Mouse (Mus musculus) left cerebral cortex, adult 11 months (tissue): Measurements from ENCODE around the gene Taco1.
"Not testable (repeated sequence)": the region's sequence is repeated elsewhere in the genome, so short reads cannot be mapped to it uniquely, and the experiment has no call there.

Experiments used
- DNase-seq: peaks from one replicate; pipeline ENCODE4 v3.0.0; 2022; ENCODE audit warnings: low spot score

The Taco1 gene

GRCm38 (mm10) chr11:106065923-106066571, at the start of gene Taco1:
TSS of gene Taco1 (plus strand) at chr11:106066061.
- peak; percentile 87 for DNase-seq

- no peak for DNase-seq
Measured at GRCm38 (mm10) chr11:106016440-106016839, 49.4 kb upstream of the Taco1 start.

GRCm38 (mm10) chr11:106020051-106020763, 45.7 kb upstream of the Taco1 start:
- DNase-seq: peak; percentile 36

GRCm38 (mm10) chr11:106025774-106026173, 40.1 kb upstream of the Taco1 start:
- no peak for DNase-seq

GRCm38 (mm10) chr11:106026465-106027151, 39.3 kb upstream of the Taco1 start:
- DNase-seq: peak; percentile 57

GRCm38 (mm10) chr11:106027607-106028006, 38.3 kb upstream of the Taco1 start:
- DNase-seq: no peak

GRCm38 (mm10) chr11:106032074-106032473, 33.8 kb upstream of the Taco1 start:
- DNase-seq: not testable (repeated sequence)

- no peak for DNase-seq
Measured at GRCm38 (mm10) chr11:106033491-106033919, 32.4 kb upstream of the Taco1 start.

- no peak for DNase-seq
Measured at GRCm38 (mm10) chr11:106034986-106035385, 30.9 kb upstream of the Taco1 start.

GRCm38 (mm10) chr11:106036548-106037417, 29.1 kb upstream of the Taco1 start, which contains the start of gene Dcaf7:
TSS of gene Dcaf7 (plus strand) at chr11:106036872.
- DNase-seq: peak; percentile 97

- DNase-seq: peak; percentile 63
Measured at GRCm38 (mm10) chr11:106037418-106037751, 28.5 kb upstream of the Taco1 start.

- no peak for DNase-seq
Measured at GRCm38 (mm10) chr11:106044349-106044748, 21.5 kb upstream of the Taco1 start.

GRCm38 (mm10) chr11:106045256-106045655, 20.6 kb upstream of the Taco1 start:
- no peak for DNase-seq

GRCm38 (mm10) chr11:106045780-106046179, 20.1 kb upstream of the Taco1 start:
- no peak for DNase-seq

GRCm38 (mm10) chr11:106046584-106046983, 19.3 kb upstream of the Taco1 start:
- no peak for DNase-seq

- DNase-seq: no peak
Measured at GRCm38 (mm10) chr11:106053921-106054320, 11.9 kb upstream of the Taco1 start.

GRCm38 (mm10) chr11:106054600-106054999, 11.3 kb upstream of the Taco1 start:
- no peak for DNase-seq

- DNase-seq: no peak
Measured at GRCm38 (mm10) chr11:106055341-106055740, 10.5 kb upstream of the Taco1 start.

GRCm38 (mm10) chr11:106056819-106057491, 8.9 kb upstream of the Taco1 start:
- no peak for DNase-seq

- no peak for DNase-seq
Measured at GRCm38 (mm10) chr11:106058020-106058419, 7.8 kb upstream of the Taco1 start.

- DNase-seq: no peak
Measured at GRCm38 (mm10) chr11:106060549-106060948, 5.3 kb upstream of the Taco1 start.
